Comparison of ENCODE assay signal across 17 mouse cellular contexts in genomic region chr5:128244219-128244618, GRCm38 (mm10).
DNase-seq lines count a peak whose midpoint lies in the region; ATAC-seq and TF ChIP-seq lines count a peak whose summit lies in the region.
"Had no signal": no experiment of that assay in that cellular context is flagged by ENCODE, and none has a peak within 500 bp of the region (broad histone marks: within the 10 kb centered on the region; RNA-seq: fewer than 3 reads in every experiment).

No protein-coding gene starts in this region.

- ATAC-seq in neural tube, embryonic 15.5 days (ENCODE audit: low FRiP score) = no peak

- 0 out of 2 replicates have a peak, but pooled peaks cover 5% of the 10 kb centered on the region for H3K9me3 ChIP-seq in neural tube, embryonic 15.5 days (replicated peaks)
- H3K9me3 ChIP-seq: heart, embryonic 10.5 days had no signal

- no peak overlapping the region for H3K4me2 ChIP-seq in neural tube, embryonic 15.5 days
- H3K4me2 ChIP-seq: lung, embryonic 14.5 days had no signal

- no peak overlapping the region for H3K27ac ChIP-seq in cerebellum, adult 2 months (ENCODE audit: insufficient read depth, low read length)
- no peak overlapping the region for H3K27ac ChIP-seq in neural tube, embryonic 15.5 days (replicated peaks)
- H3K27ac ChIP-seq: forebrain, embryonic 10.5 days; heart, embryonic 10.5 days; stomach, postnatal 0 days had no signal

- WGBS in cerebellum, adult 2 months = 68% methylated on average over 4 of the region's 4 CpGs
- 50% methylated on average over 4 of the region's 4 CpGs for WGBS in neural tube, embryonic 15.5 days

- no peaks in the 10 kb centered on the region for H3K27me3 ChIP-seq in cerebellum, adult 2 months (ENCODE audit: control insufficient read depth, insufficient read depth, low read length)
- no peaks in the 10 kb centered on the region for H3K27me3 ChIP-seq in neural tube, embryonic 15.5 days (replicated peaks)
- H3K27me3 ChIP-seq: CH12.LX had no signal

- no peaks in the 10 kb centered on the region for H3K36me3 ChIP-seq in neural tube, embryonic 15.5 days
- H3K36me3 ChIP-seq: forebrain, embryonic 10.5 days; heart, embryonic 10.5 days had no signal

- DNase-seq in cerebellum, postnatal 10 days = peak; percentile 9 to 11
- DNase-seq in cerebellum, adult 2 months = no peak
- DNase-seq in neural tube, embryonic 10.5 days (ENCODE audit: extremely low spot score, low spot score) = peak; percentile 63
- peak; percentile 14 for DNase-seq in layer of hippocampus, postnatal 36 days
- DNase-seq in yolk sac, embryonic 10.5 days (ENCODE audit: low spot score) = no peak
- no peak for DNase-seq in right cerebral cortex, postnatal 4 days
- no peak for DNase-seq in left cerebral cortex, postnatal 25 days (ENCODE audit: low spot score in 2 of 2)
- DNase-seq: cerebellum, adult 11-12 months; heart, postnatal 36 days; kidney, adult 2 months; liver; lung, embryonic 14.5 days had no signal

- no peak overlapping the region for H3K4me3 ChIP-seq in cerebellum, adult 2 months (replicated peaks; ENCODE audit: insufficient read depth, low read depth, low read length)
- no peak overlapping the region for H3K4me3 ChIP-seq in neural tube, embryonic 15.5 days (replicated peaks)
- H3K4me3 ChIP-seq: forebrain, embryonic 10.5 days; heart, embryonic 10.5 days had no signal

- H3K9ac ChIP-seq in neural tube, embryonic 15.5 days (replicated peaks) = no peak overlapping the region
- H3K9ac ChIP-seq: lung, embryonic 14.5 days had no signal

- intact Hi-C loops in left cerebral cortex, postnatal 25 days (cut with DNase I) = no loop called here

- TF ChIP-seq CTCF in cerebellum, adult 2 months (IDR thresholded peaks at IDR 0.05; ENCODE audit: borderline replicate concordance, insufficient read depth, low read depth, low read length) = no peak

- no peaks in the 10 kb centered on the region for H3K4me1 ChIP-seq in cerebellum, adult 2 months (ENCODE audit: control insufficient read depth, insufficient read depth, low read length)
- 0 out of 2 replicates have a peak, but pooled peaks cover 4% of the 10 kb centered on the region for H3K4me1 ChIP-seq in neural tube, embryonic 15.5 days
- H3K4me1 ChIP-seq: heart, embryonic 10.5 days had no signal

- no peak for TF ChIP-seq POLR2A in cerebellum, adult 2 months (IDR thresholded peaks at IDR 0.05; ENCODE audit: borderline replicate concordance, insufficient read depth, low read length)

Comparison
In these comparisons a context has a peak if more than half of its experiments do, and no peak if none do; other contexts are left out.
1. DNase-seq: peak in cerebellum, postnatal 10 days (2 of 2), neural tube, embryonic 10.5 days (single experiment) and layer of hippocampus, postnatal 36 days (2 of 2); none in cerebellum, adult 2 months (0 of 2), yolk sac, embryonic 10.5 days (single experiment), right cerebral cortex, postnatal 4 days (single experiment) and left cerebral cortex, postnatal 25 days (0 of 2).